Mouse (Mus musculus): ENCODE measurements around the gene Rnf4.
A peak's percentile ranks its signal among the peaks of the same experiment; 100 is the strongest.

The Rnf4 gene

GRCm38 (mm10) chr5:34336775-34337450, 824 bp downstream of the Rnf4 start:
- peak; percentile 47 to 50 for DNase-seq (ENCODE audit: low spot score in 2 of 2)

GRCm38 (mm10) chr5:34340246-34340645, 4.2 kb downstream of the Rnf4 start:
- no peak for DNase-seq (ENCODE audit: low spot score in 2 of 2)

- no peak for DNase-seq (ENCODE audit: low spot score in 2 of 2)
These were observed 16.1 kb downstream of the Rnf4 start for GRCm38 (mm10) chr5:34352084-34352631.

GRCm38 (mm10) chr5:34360261-34360660, 24.2 kb downstream of the Rnf4 start:
- no peak for DNase-seq (ENCODE audit: low spot score in 2 of 2)

- no peak for DNase-seq (ENCODE audit: low spot score in 2 of 2)
These were observed 27.0 kb downstream of the Rnf4 start for GRCm38 (mm10) chr5:34363115-34363514.

GRCm38 (mm10) chr5:34368551-34369290, 32.6 kb downstream of the Rnf4 start:
- DNase-seq (ENCODE audit: low spot score in 2 of 2), result no peak

- DNase-seq (ENCODE audit: low spot score in 2 of 2), result peak; percentile 94 to 95
These were observed 33.4 kb downstream of the Rnf4 start, which contains the start of gene Fam193a for GRCm38 (mm10) chr5:34369341-34370021. Gene Fam193a, plus strand, starts transcription at chr5:34369933.

GRCm38 (mm10) chr5:34370022-34370823, 34.1 kb downstream of the Rnf4 start:
- DNase-seq (ENCODE audit: low spot score in 2 of 2), result peak; percentile 11 to 29

GRCm38 (mm10) chr5:34370840-34371239, 34.8 kb downstream of the Rnf4 start:
- no peak for DNase-seq (ENCODE audit: low spot score in 2 of 2)

- DNase-seq (ENCODE audit: low spot score in 2 of 2), result no peak
These were observed 36.1 kb downstream of the Rnf4 start for GRCm38 (mm10) chr5:34372141-34372540.

GRCm38 (mm10) chr5:34372541-34372940, 36.5 kb downstream of the Rnf4 start:
- no peak for DNase-seq (ENCODE audit: low spot score in 2 of 2)

GRCm38 (mm10) chr5:34378787-34379186, 42.7 kb downstream of the Rnf4 start:
- DNase-seq (ENCODE audit: low spot score in 2 of 2), result no peak

- DNase-seq (ENCODE audit: low spot score in 2 of 2), result no peak
These were observed 45.6 kb downstream of the Rnf4 start for GRCm38 (mm10) chr5:34381700-34382099.

- DNase-seq (ENCODE audit: low spot score in 2 of 2), result no peak
These were observed 49.5 kb downstream of the Rnf4 start for GRCm38 (mm10) chr5:34385616-34386015.

- DNase-seq (ENCODE audit: low spot score in 2 of 2), result no peak
These were observed 50.7 kb downstream of the Rnf4 start for GRCm38 (mm10) chr5:34386744-34387143.

- no peak for DNase-seq (ENCODE audit: low spot score in 2 of 2)
These were observed 57.2 kb downstream of the Rnf4 start for GRCm38 (mm10) chr5:34393251-34393650.

GRCm38 (mm10) chr5:34395347-34395746, 59.3 kb downstream of the Rnf4 start:
- no peak for DNase-seq (ENCODE audit: low spot score in 2 of 2)

GRCm38 (mm10) chr5:34395850-34396540, 59.9 kb downstream of the Rnf4 start:
- DNase-seq (ENCODE audit: low spot score in 2 of 2), result no peak

- no peak for DNase-seq (ENCODE audit: low spot score in 2 of 2)
These were observed 61.8 kb downstream of the Rnf4 start for GRCm38 (mm10) chr5:34397866-34398265.

GRCm38 (mm10) chr5:34398326-34398725, 62.2 kb downstream of the Rnf4 start:
- DNase-seq (ENCODE audit: low spot score in 2 of 2), result no peak
